Mouse (Mus musculus): ENCODE measurements around the gene Cpsf6.

DNA sequence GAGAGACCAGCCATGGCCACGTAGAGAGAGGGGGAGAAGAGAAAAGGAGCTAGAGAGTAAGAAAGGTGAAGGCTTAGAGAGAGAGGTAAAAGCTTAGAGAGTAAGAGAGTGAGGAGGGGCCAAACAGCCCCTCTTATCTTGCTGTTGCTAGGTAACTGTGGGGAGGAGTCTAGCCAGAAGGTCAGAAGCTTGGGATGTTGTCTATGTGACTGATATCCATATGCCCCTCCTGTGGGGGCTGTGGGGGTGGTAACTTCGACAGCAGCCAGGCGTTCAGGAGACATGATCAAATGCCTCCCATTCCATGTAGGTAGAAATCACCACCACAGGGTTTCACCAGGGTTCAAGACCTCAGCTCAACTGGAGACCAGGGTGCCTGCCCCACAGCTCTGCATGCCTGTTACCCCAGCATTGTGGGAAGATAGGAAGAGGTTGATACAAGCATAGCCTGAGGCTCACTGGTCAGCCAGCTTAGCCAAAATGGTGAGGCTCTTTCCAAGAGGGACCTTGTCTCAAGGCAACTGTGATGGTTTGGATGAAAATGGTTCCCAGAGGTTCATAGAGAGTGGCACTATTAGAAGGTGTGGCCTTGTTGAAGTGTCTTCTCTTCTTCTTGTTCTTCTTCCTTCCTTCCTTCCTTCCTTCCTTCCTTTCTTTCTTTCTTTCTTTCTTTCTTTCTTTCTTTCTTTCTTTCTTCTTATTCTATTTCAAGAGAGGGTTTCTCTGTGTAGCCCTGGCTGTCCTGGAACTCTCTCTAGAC lies 44.5 kb upstream of the Cpsf6 start:
- TF ChIP-seq POLR2A (IDR thresholded peaks at IDR 0.05; ENCODE audit: insufficient read length, low read depth): no peak
- no peak for TF ChIP-seq MAX (IDR thresholded peaks at IDR 0.05; ENCODE audit: low read depth)
- TF ChIP-seq E2F4 (IDR thresholded peaks at IDR 0.05; ENCODE audit: insufficient read depth): no peak
- no peak for TF ChIP-seq USF1 (IDR thresholded peaks at IDR 0.05; ENCODE audit: low read depth)

Measured in myocyte (in vitro differentiated cells).